Mouse (Mus musculus): ENCODE measurements at regions not wholly inside any gene's neighbourhood (a gene's known extent, or its start where the extent isn't known, plus 50 kb on each side); places are given as distances from the start of the nearest gene placed in this dataset.

- no peak for DNase-seq (ENCODE audit: low read depth)
These were observed 202.2 kb downstream of the Sipa1l2 start for GRCm38 (mm10) chr8:125367374-125367773.

- no peak for DNase-seq (ENCODE audit: low read depth)
These were observed 204.6 kb downstream of the Sipa1l2 start for GRCm38 (mm10) chr8:125365004-125365403.

GRCm38 (mm10) chr8:125359456-125359855 lies 210.2 kb downstream of the Sipa1l2 start:
- no peak for DNase-seq (ENCODE audit: low read depth)

- DNase-seq (ENCODE audit: low read depth): no peak
These were observed 211.8 kb downstream of the Sipa1l2 start for GRCm38 (mm10) chr8:125357759-125358158.

GRCm38 (mm10) chr8:125355059-125355509 lies 214.5 kb downstream of the Sipa1l2 start:
- DNase-seq (ENCODE audit: low read depth): no peak

- no peak for DNase-seq (ENCODE audit: low read depth)
These were observed 217.3 kb downstream of the Sipa1l2 start for GRCm38 (mm10) chr8:125352276-125352675.

GRCm38 (mm10) chr8:125351486-125352032 lies 218.0 kb downstream of the Sipa1l2 start:
- no peak for DNase-seq (ENCODE audit: low read depth)

- DNase-seq (ENCODE audit: low read depth): no peak
These were observed 220.2 kb downstream of the Sipa1l2 start for GRCm38 (mm10) chr8:125349290-125350025.

GRCm38 (mm10) chr8:125346182-125346581 lies 223.4 kb downstream of the Sipa1l2 start:
- DNase-seq (ENCODE audit: low read depth): no peak

GRCm38 (mm10) chr8:125345571-125345970 lies 224.0 kb downstream of the Sipa1l2 start:
- no peak for DNase-seq (ENCODE audit: low read depth)

- peak; percentile 51 for DNase-seq (ENCODE audit: low read depth)
These were observed 225.7 kb downstream of the Sipa1l2 start for GRCm38 (mm10) chr8:125343867-125344266.

GRCm38 (mm10) chr8:125342521-125342920 lies 227.1 kb downstream of the Sipa1l2 start:
- DNase-seq (ENCODE audit: low read depth): no peak

GRCm38 (mm10) chr8:125341606-125342005 lies 228.0 kb downstream of the Sipa1l2 start:
- no peak for DNase-seq (ENCODE audit: low read depth)

GRCm38 (mm10) chr8:125338222-125338621 lies 231.4 kb downstream of the Sipa1l2 start:
- DNase-seq (ENCODE audit: low read depth): no peak

- DNase-seq (ENCODE audit: low read depth): no peak
These were observed 232.0 kb downstream of the Sipa1l2 start for GRCm38 (mm10) chr8:125337444-125338077.

GRCm38 (mm10) chr8:125336799-125337198 lies 232.8 kb downstream of the Sipa1l2 start:
- DNase-seq (ENCODE audit: low read depth): no peak

- DNase-seq (ENCODE audit: low read depth): no peak
These were observed 233.8 kb downstream of the Sipa1l2 start for GRCm38 (mm10) chr8:125335575-125336370.

GRCm38 (mm10) chr8:125335171-125335570 lies 234.4 kb downstream of the Sipa1l2 start:
- DNase-seq (ENCODE audit: low read depth): no peak

GRCm38 (mm10) chr8:125330638-125331037 lies 239.0 kb downstream of the Sipa1l2 start:
- no peak for DNase-seq (ENCODE audit: low read depth)

- no peak for DNase-seq (ENCODE audit: low read depth)
These were observed 241.0 kb downstream of the Sipa1l2 start for GRCm38 (mm10) chr8:125328650-125329049.

GRCm38 (mm10) chr8:125327551-125328262 lies 241.9 kb downstream of the Sipa1l2 start:
- no peak for DNase-seq (ENCODE audit: low read depth)

GRCm38 (mm10) chr8:125327006-125327405 lies 242.6 kb downstream of the Sipa1l2 start:
- no peak for DNase-seq (ENCODE audit: low read depth)
